Mouse (Mus musculus) bone marrow, adult 2 months (tissue): Measurements from ENCODE around the gene Cacna2d4.

Experiments
- CTCF ChIP-seq: fragments of 200-500 bp; IDR thresholded peaks from 2 replicates; pipeline ENCODE4 v1.5.1; 2011; ENCODE audit warnings: low read length, control low read depth; ENCODE audit not compliant: control insufficient read depth, insufficient read depth
- POLR2A ChIP-seq: fragments of 200-500 bp; IDR thresholded peaks from 2 replicates; pipeline ENCODE4 v1.6.1; 2011; ENCODE audit warnings: low read depth, mild to moderate bottlenecking, control low read depth, low read length, borderline replicate concordance; ENCODE audit not compliant: control insufficient read depth

DNA sequence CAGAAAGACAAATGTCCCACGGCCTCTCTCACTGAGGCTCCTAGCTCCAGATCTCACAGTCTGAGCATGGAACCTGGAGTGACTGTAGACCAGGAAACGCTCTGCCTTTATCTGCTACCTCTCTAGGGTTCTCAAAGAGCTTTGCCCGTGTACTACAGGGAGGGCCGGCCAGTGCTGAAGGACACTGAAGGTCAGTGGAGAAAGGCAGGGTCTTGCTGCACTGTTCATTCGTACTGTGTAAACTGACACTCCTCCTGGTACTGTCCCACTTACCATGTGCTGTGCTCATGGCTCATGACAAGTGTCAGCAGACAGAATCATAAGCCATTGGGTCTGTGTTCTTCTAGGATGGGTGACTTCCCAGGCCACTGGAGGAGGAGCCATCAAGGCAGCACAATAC lies 23.0 kb upstream of the Cacna2d4 start:
- TF ChIP-seq CTCF (no peak), POLR2A (no peak)
